ENCODE assay signal across 13 mouse cellular contexts in genomic region chr5:139405478-139405877, GRCm38 (mm10). TPM values are rescaled to one million over a fixed set of nuclear protein-coding genes. Genes with fewer than 3 reads are reported as not detected.
DNase-seq lines count a peak whose midpoint lies in the region; ATAC-seq and TF ChIP-seq lines count a peak whose summit lies in the region.
"Had no signal": no experiment of that assay in that cellular context is flagged by ENCODE, and none has a peak within 500 bp of the region (broad histone marks: within the 10 kb centered on the region; RNA-seq: fewer than 3 reads in every experiment).

No protein-coding gene starts in this region.

- ATAC-seq in kidney, postnatal 0 days (replicated peaks; ENCODE audit: low FRiP score, low read depth) = 0 out of 2 replicates have a peak, but pooled peaks have one; percentile 52
- peak; percentile 19; the same call in 1 of the 2 replicates for ATAC-seq in liver, postnatal 0 days
- ATAC-seq in forebrain, embryonic 14.5 days = no peak
- ATAC-seq: forebrain, postnatal 0 days; intestine, embryonic 15.5 days had no signal

- H3K9me3 ChIP-seq in kidney, postnatal 0 days (replicated peaks; ENCODE audit: low read length) = no peaks in the 10 kb centered on the region
- H3K9me3 ChIP-seq in liver, postnatal 0 days (ENCODE audit: low read length) = no peaks in the 10 kb centered on the region
- no peaks in the 10 kb centered on the region for H3K9me3 ChIP-seq in forebrain, embryonic 14.5 days (replicated peaks; ENCODE audit: control insufficient read depth, low read length)
- H3K9me3 ChIP-seq: intestine, embryonic 15.5 days had no signal

- 51% methylated on average over 7 of the region's 7 CpGs for WGBS in kidney, adult 2 months
- WGBS in kidney, postnatal 0 days = 60% methylated on average over 7 of the region's 7 CpGs
- WGBS in liver, postnatal 0 days (ENCODE audit: insufficient replicate concordance) = 39% methylated on average over 7 of the region's 7 CpGs
- WGBS in forebrain, embryonic 14.5 days = 90% methylated on average over 7 of the region's 7 CpGs

- no peak for DNase-seq in kidney, adult 2 months
- DNase-seq in kidney, adult 11 months = no peak
- no peak for DNase-seq in kidney, postnatal 0 days (ENCODE audit: low spot score)
- DNase-seq in liver, postnatal 0 days = no peak
- no peak for DNase-seq in forebrain, embryonic 14.5 days (ENCODE audit: low spot score)
- no peak for DNase-seq in adrenal gland, postnatal 10 days
- no peak for DNase-seq in cerebellum, postnatal 14 days
- DNase-seq: forebrain, postnatal 0 days; right cerebral cortex, postnatal 14 days had no signal

- H3K4me1 ChIP-seq in kidney, adult 2 months (ENCODE audit: control insufficient read depth, insufficient read depth, low read length) = 0 out of 2 replicates have a peak, but pooled peaks cover 4% of the 10 kb centered on the region
- H3K4me1 ChIP-seq in brown adipose tissue, adult 24 weeks (ENCODE audit: control insufficient read depth, insufficient read depth, insufficient read length, low read length) = peaks cover 51% of the 10 kb centered on the region
- H3K4me1 ChIP-seq in kidney, postnatal 0 days (replicated peaks; ENCODE audit: insufficient read depth, low read length) = peaks cover 25% of the 10 kb centered on the region; the same call in 1 of the 2 replicates
- H3K4me1 ChIP-seq in liver, postnatal 0 days (ENCODE audit: insufficient read depth) = peaks cover 25% of the 10 kb centered on the region
- no peaks in the 10 kb centered on the region for H3K4me1 ChIP-seq in forebrain, embryonic 14.5 days (ENCODE audit: control insufficient read depth, insufficient read depth, low read length)
- H3K4me1 ChIP-seq: intestine, embryonic 15.5 days had no signal

- no peak for TF ChIP-seq CTCF in kidney, adult 2 months (conservative IDR thresholded peaks at IDR 0.05; ENCODE audit: insufficient read depth, insufficient read length, low read depth, low read length)
- no peak for TF ChIP-seq CTCF in kidney, postnatal 0 days (IDR thresholded peaks at IDR 0.05; ENCODE audit: low read depth)
- TF ChIP-seq CTCF in liver, postnatal 0 days (IDR thresholded peaks at IDR 0.05; ENCODE audit: low read depth) = no peak

- no peak overlapping the region for H3K9ac ChIP-seq in kidney, postnatal 0 days (ENCODE audit: low read depth, low read length)
- peak overlapping the region; percentile 51; the same call in 1 of the 2 replicates for H3K9ac ChIP-seq in liver, postnatal 0 days (replicated peaks)
- H3K9ac ChIP-seq in forebrain, embryonic 14.5 days (ENCODE audit: low read length) = no peak overlapping the region
- H3K9ac ChIP-seq: forebrain, postnatal 0 days; intestine, embryonic 15.5 days had no signal

- H3K36me3 ChIP-seq in kidney, adult 2 months (ENCODE audit: control insufficient read depth, insufficient read depth, low read length) = no peaks in the 10 kb centered on the region
- H3K36me3 ChIP-seq in kidney, postnatal 0 days (ENCODE audit: insufficient read depth, low read length) = no peaks in the 10 kb centered on the region
- no peaks in the 10 kb centered on the region for H3K36me3 ChIP-seq in liver, postnatal 0 days (replicated peaks; ENCODE audit: insufficient read depth, low read length)
- no peaks in the 10 kb centered on the region for H3K36me3 ChIP-seq in forebrain, embryonic 14.5 days (ENCODE audit: control insufficient read depth, insufficient read depth, low read length)
- H3K36me3 ChIP-seq: intestine, embryonic 15.5 days had no signal

- H3K4me3 ChIP-seq in kidney, adult 2 months (ENCODE audit: insufficient read depth, low read depth, low read length) = no peak overlapping the region
- peak overlapping the region; percentile 51 for H3K4me3 ChIP-seq in brown adipose tissue, adult 24 weeks (ENCODE audit: insufficient read depth, low read depth, low read length)
- H3K4me3 ChIP-seq in kidney, postnatal 0 days (replicated peaks; ENCODE audit: low read depth, low read length) = no peak overlapping the region
- peak overlapping the region; percentile 29; the same call in 1 of the 2 replicates for H3K4me3 ChIP-seq in liver, postnatal 0 days (ENCODE audit: low read depth, low read length)
- no peak overlapping the region for H3K4me3 ChIP-seq in forebrain, embryonic 14.5 days (ENCODE audit: low read depth, low read length)
- H3K4me3 ChIP-seq: intestine, embryonic 15.5 days had no signal

- no peak overlapping the region for H3K4me2 ChIP-seq in kidney, postnatal 0 days (ENCODE audit: low read length)
- H3K4me2 ChIP-seq in liver, postnatal 0 days (ENCODE audit: low read depth, low read length) = peak overlapping the region; percentile 52
- H3K4me2 ChIP-seq in forebrain, embryonic 14.5 days (ENCODE audit: low read length) = no peak overlapping the region
- H3K4me2 ChIP-seq: intestine, embryonic 15.5 days had no signal

- TF ChIP-seq EP300 in liver, postnatal 0 days (IDR thresholded peaks at IDR 0.05; ENCODE audit: low read depth) = no peak

- no peak for TF ChIP-seq POLR2A in kidney, adult 2 months (IDR thresholded peaks at IDR 0.05; ENCODE audit: low read depth, low read length)

- peak overlapping the region; percentile 36 for H3K27ac ChIP-seq in kidney, adult 2 months (ENCODE audit: insufficient read depth, low read depth, low read length)
- H3K27ac ChIP-seq in brown adipose tissue, adult 24 weeks (replicated peaks; ENCODE audit: low read depth, low read length) = peak overlapping the region; percentile 88
- H3K27ac ChIP-seq in kidney, postnatal 0 days = 0 out of 2 replicates have a peak overlapping the region, but pooled peaks have one; percentile 36
- peak overlapping the region; percentile 91 for H3K27ac ChIP-seq in liver, postnatal 0 days (ENCODE audit: low read depth)
- H3K27ac ChIP-seq in forebrain, embryonic 14.5 days (ENCODE audit: low read depth, low read length) = no peak overlapping the region
- H3K27ac ChIP-seq: intestine, embryonic 15.5 days had no signal

- H3K27me3 ChIP-seq in kidney, adult 2 months (replicated peaks; ENCODE audit: control insufficient read depth, insufficient read depth, low read length) = no peaks in the 10 kb centered on the region
- no peaks in the 10 kb centered on the region for H3K27me3 ChIP-seq in kidney, postnatal 0 days (ENCODE audit: insufficient read depth, low read length)
- no peaks in the 10 kb centered on the region for H3K27me3 ChIP-seq in liver, postnatal 0 days (ENCODE audit: insufficient read depth, low read length)
- no peaks in the 10 kb centered on the region for H3K27me3 ChIP-seq in forebrain, embryonic 14.5 days (replicated peaks; ENCODE audit: control insufficient read depth, insufficient read depth, low read length)
- H3K27me3 ChIP-seq: CH12.LX; intestine, embryonic 15.5 days had no signal

RNA-seq across cellular contexts. Expression of gene C130050O18Rik, which starts 0.4 kb away (rescaled TPM):
- 3.0 and 4.3 TPM in 2 replicates for polyA plus RNA-seq in kidney, adult 2 months (2012; rRNA removed)
- polyA plus RNA-seq in brown adipose tissue, adult 24 weeks (2012; ENCODE audit: insufficient read depth, insufficient read length, missing spikeins) = 1.3 TPM in 1 of 2 replicates, not detected in the other
- polyA plus RNA-seq in kidney, postnatal 0 days (2015; fragmentation: Nextera tagmentation; extraction: Ambion mirVana) = 1.2 and 1.5 TPM in 2 replicates
- polyA plus RNA-seq in liver, postnatal 0 days (2015; fragmentation: Nextera tagmentation; extraction: Ambion mirVana) = 1.9 and 2.0 TPM in 2 replicates
- 0.18 TPM in 1 of 2 replicates, not detected in the other for polyA plus RNA-seq in forebrain, embryonic 14.5 days (2014; fragmentation: Nextera tagmentation; extraction: Ambion mirVana)
- total RNA-seq in adrenal gland, postnatal 10 days (2021) = under 1 TPM; 0.81 to 0.91 TPM
- total RNA-seq: CH12.LX; forebrain, postnatal 0 days had no signal

RNA-seq across cellular contexts. Expression of gene Gper1, which starts 17.5 kb away (rescaled TPM):
- polyA plus RNA-seq in kidney, adult 2 months (2012; rRNA removed) = 2.7 and 3.8 TPM in 2 replicates
- 1.8 TPM in 1 of 2 replicates, not detected in the other for polyA plus RNA-seq in brown adipose tissue, adult 24 weeks (2012; ENCODE audit: insufficient read depth, insufficient read length, missing spikeins)
- 11.3 and 11.9 TPM in 2 replicates for polyA plus RNA-seq in kidney, postnatal 0 days (2015; fragmentation: Nextera tagmentation; extraction: Ambion mirVana)
- polyA plus RNA-seq in liver, postnatal 0 days (2015; fragmentation: Nextera tagmentation; extraction: Ambion mirVana) = 0.09 and 0.11 TPM in 2 replicates
- polyA plus RNA-seq in forebrain, embryonic 14.5 days (2014; fragmentation: Nextera tagmentation; extraction: Ambion mirVana) = 10.0 and 10.2 TPM in 2 replicates
- 1 to 10 TPM; 4.1 to 5.6 TPM for total RNA-seq in adrenal gland, postnatal 10 days (2021)

RNA-seq across cellular contexts. Expression of gene Gpr146, which starts 28.0 kb away (rescaled TPM):
- 39.1 and 43.0 TPM in 2 replicates for polyA plus RNA-seq in kidney, adult 2 months (2012; rRNA removed)
- 18.1 and 19.7 TPM in 2 replicates for polyA plus RNA-seq in brown adipose tissue, adult 24 weeks (2012; ENCODE audit: insufficient read depth, insufficient read length, missing spikeins)
- 7.6 and 7.8 TPM in 2 replicates for polyA plus RNA-seq in kidney, postnatal 0 days (2015; fragmentation: Nextera tagmentation; extraction: Ambion mirVana)
- polyA plus RNA-seq in liver, postnatal 0 days (2015; fragmentation: Nextera tagmentation; extraction: Ambion mirVana) = 14.5 and 14.7 TPM in 2 replicates
- polyA plus RNA-seq in forebrain, embryonic 14.5 days (2014; fragmentation: Nextera tagmentation; extraction: Ambion mirVana) = 0.85 and 0.93 TPM in 2 replicates
- 10 to 100 TPM; 12.0 to 13.2 TPM for total RNA-seq in adrenal gland, postnatal 10 days (2021)

RNA-seq across cellular contexts. Expression of gene Cyp2w1, which starts 53.1 kb away (rescaled TPM):
- not detected in 2 replicates for polyA plus RNA-seq in kidney, adult 2 months (2012; rRNA removed)
- polyA plus RNA-seq in brown adipose tissue, adult 24 weeks (2012; ENCODE audit: insufficient read depth, insufficient read length, missing spikeins) = not detected in 2 replicates
- polyA plus RNA-seq in kidney, postnatal 0 days (2015; fragmentation: Nextera tagmentation; extraction: Ambion mirVana) = not detected in 2 replicates
- polyA plus RNA-seq in liver, postnatal 0 days (2015; fragmentation: Nextera tagmentation; extraction: Ambion mirVana) = not detected in 2 replicates
- not detected in 2 replicates for polyA plus RNA-seq in forebrain, embryonic 14.5 days (2014; fragmentation: Nextera tagmentation; extraction: Ambion mirVana)
- not detected for total RNA-seq in adrenal gland, postnatal 10 days (2021)
- total RNA-seq: CH12.LX; forebrain, postnatal 0 days had no signal
- polyA plus RNA-seq: forebrain, postnatal 0 days; neural tube, embryonic 11.5 days had no signal

RNA-seq across cellular contexts. Expression of gene Cox19, which starts 54.3 kb away (rescaled TPM):
- polyA plus RNA-seq in kidney, adult 2 months (2012; rRNA removed) = 114 and 125 TPM in 2 replicates
- 250 and 278 TPM in 2 replicates for polyA plus RNA-seq in brown adipose tissue, adult 24 weeks (2012; ENCODE audit: insufficient read depth, insufficient read length, missing spikeins)
- polyA plus RNA-seq in kidney, postnatal 0 days (2015; fragmentation: Nextera tagmentation; extraction: Ambion mirVana) = 116 TPM in 2 replicates
- polyA plus RNA-seq in liver, postnatal 0 days (2015; fragmentation: Nextera tagmentation; extraction: Ambion mirVana) = 34.4 and 37.1 TPM in 2 replicates
- 127 and 155 TPM in 2 replicates for polyA plus RNA-seq in forebrain, embryonic 14.5 days (2014; fragmentation: Nextera tagmentation; extraction: Ambion mirVana)
- 10 to 100 TPM; 81.5 to 84.7 TPM for total RNA-seq in adrenal gland, postnatal 10 days (2021)

Comparison
In these comparisons a context has a peak if more than half of its experiments do, and no peak if none do; other contexts are left out.
1. H3K4me3 ChIP-seq: peak in brown adipose tissue, adult 24 weeks (single experiment) and liver, postnatal 0 days (single experiment); none in kidney, adult 2 months (single experiment), kidney, postnatal 0 days (single experiment) and forebrain, embryonic 14.5 days (single experiment).